Mouse (Mus musculus) neural tube, embryonic 12.5 days (tissue): ENCODE data around the gene Mfsd4b2. TPM values are rescaled to one million over a fixed set of nuclear protein-coding genes. Genes with fewer than 3 reads are reported as not detected.
"Not testable (repeated sequence)": the region's sequence is repeated elsewhere in the genome, so short reads cannot be mapped to it uniquely, and the experiment has no call there.

Experiments used
- ATAC-seq: fragments of 200-750 bp; cut with Nextera tagmentation; 2 replicates; pipeline ENCODE4 v1.8.0; 2017; ENCODE audit warnings: low read depth, mild to moderate bottlenecking, moderate TSS enrichment, moderate library complexity; ENCODE audit not compliant: low FRiP score
- H3K27ac ChIP-seq: fragments of 300-500 bp; sonication (generic); 2 replicates; pipeline ENCODE4 v1.5.1; 2016
- H3K27me3 ChIP-seq: fragments of 300-500 bp; sonication (generic); replicated peaks from 2 replicates; pipeline ENCODE4 v1.6.1; 2016; ENCODE audit warnings: mild to moderate bottlenecking
- H3K36me3 ChIP-seq: fragments of 300-500 bp; sonication (generic); 2 replicates; pipeline ENCODE4 v1.6.1; 2016; ENCODE audit warnings: mild to moderate bottlenecking
- H3K4me1 ChIP-seq: fragments of 300-500 bp; sonication (generic); 2 replicates; pipeline ENCODE4 v1.6.1; 2016
- H3K4me2 ChIP-seq: fragments of 300-500 bp; sonication (generic); replicated peaks from 2 replicates; pipeline ENCODE4 v1.6.1; 2016; ENCODE audit warnings: mild to moderate bottlenecking
- H3K4me3 ChIP-seq: fragments of 300-500 bp; sonication (generic); 2 replicates; pipeline ENCODE4 v1.5.1; 2016
- H3K9ac ChIP-seq: fragments of 300-500 bp; sonication (generic); 2 replicates; pipeline ENCODE4 v1.6.1; 2016; ENCODE audit warnings: mild to moderate bottlenecking
- H3K9me3 ChIP-seq: fragments of 300-500 bp; sonication (generic); 2 replicates; pipeline ENCODE4 v1.6.1; 2016; ENCODE audit warnings: mild to moderate bottlenecking
- WGBS: fragments of 180-500 bp; shearing (Covaris S2); methylation state at CpG from one replicate; pipeline ENCODE4 v1.1.7; 2016; 5-methylcytosine and 5-hydroxymethylcytosine counted together
- polyA plus RNA-seq: library from polyadenylated mRNA; unstranded; fragments of >200 nt; fragmentation: Nextera tagmentation; extraction: Ambion mirVana; gene quantifications from 2 replicates; pipeline ENCODE4 v1.2.1, GENCODE M21; 2016

Gene Mfsd4b2
- polyA plus RNA-seq, 1 experiment from 2014 or later, result not detected

GRCm38 (mm10) chr10:39936553-39936952, 9.8 kb upstream of the Mfsd4b2 start:
- no peak overlapping the region for H3K4me2 ChIP-seq
- H3K9me3 ChIP-seq, result no peaks in the 10 kb centered on the region
- WGBS, result 85% methylated on average over 7 of the region's 7 CpGs
- H3K27me3 ChIP-seq, result no peaks in the 10 kb centered on the region
- H3K4me1 ChIP-seq, result no peaks in the 10 kb centered on the region
- H3K9ac ChIP-seq, result no peak overlapping the region
- ATAC-seq, result no peak
- H3K27ac ChIP-seq, result no peak overlapping the region
- no peaks in the 10 kb centered on the region for H3K36me3 ChIP-seq
- H3K4me3 ChIP-seq, result no peak overlapping the region

- H3K4me3 ChIP-seq, H3K4me2 ChIP-seq, H3K36me3 ChIP-seq, H3K27ac ChIP-seq, H3K9me3 ChIP-seq, H3K9ac ChIP-seq, ATAC-seq, H3K4me1 ChIP-seq: not testable (repeated sequence)
- peaks cover 19% of the 10 kb centered on the region for H3K27me3 ChIP-seq
- WGBS, result 76% methylated on average over 8 of the region's 8 CpGs
Observed at GRCm38 (mm10) chr10:39924556-39924955, 2.2 kb downstream of the Mfsd4b2 start.

GRCm38 (mm10) chr10:39912616-39913015, 14.1 kb downstream of the Mfsd4b2 start:
- no peaks in the 10 kb centered on the region for H3K9me3 ChIP-seq
- ATAC-seq, result no peak

GRCm38 (mm10) chr10:39908768-39909441, 17.8 kb downstream of the Mfsd4b2 start:
- Histone ChIP-seq H3K9me3 (no peaks in the 10 kb centered on the region), H3K4me2 (no peak overlapping the region), H3K27me3 (0 out of 2 replicates have a peak, but pooled peaks cover 3% of the 10 kb centered on the region), H3K36me3 (no peaks in the 10 kb centered on the region), H3K4me3 (no peak overlapping the region), H3K4me1 (no peaks in the 10 kb centered on the region), H3K9ac (no peak overlapping the region), H3K27ac (no peak overlapping the region)
- 64% methylated on average over 13 of the region's 13 CpGs for WGBS
- ATAC-seq, result no peak

More at GRCm38 (mm10) chr10:39912616-39913015, 14.1 kb downstream of the Mfsd4b2 start:
- no peak overlapping the region for H3K4me3 ChIP-seq
- no peaks in the 10 kb centered on the region for H3K27me3 ChIP-seq
- no peak overlapping the region for H3K9ac ChIP-seq
- no peaks in the 10 kb centered on the region for H3K36me3 ChIP-seq
- H3K4me1 ChIP-seq, result no peaks in the 10 kb centered on the region
- no peak overlapping the region for H3K27ac ChIP-seq
- no peak overlapping the region for H3K4me2 ChIP-seq

GRCm38 (mm10) chr10:39906799-39907658, 19.7 kb downstream of the Mfsd4b2 start:
- Histone ChIP-seq H3K4me2 (no peak overlapping the region), H3K27ac (no peak overlapping the region)
- 78% methylated on average over 10 of the region's 10 CpGs for WGBS

GRCm38 (mm10) chr10:39904191-39904590, 22.5 kb downstream of the Mfsd4b2 start:
- Histone ChIP-seq H3K27me3 (0 out of 2 replicates have a peak, but pooled peaks cover 3% of the 10 kb centered on the region), H3K4me2 (no peak overlapping the region), H3K27ac (no peak overlapping the region), H3K4me3 (no peak overlapping the region), H3K4me1 (peaks cover 5% of the 10 kb centered on the region; the same call in 1 of the 2 replicates), H3K36me3 (no peaks in the 10 kb centered on the region), H3K9ac (no peak overlapping the region), H3K9me3 (no peaks in the 10 kb centered on the region)
- ATAC-seq, result no peak
- 76% methylated on average over 3 of the region's 3 CpGs for WGBS

More at GRCm38 (mm10) chr10:39906799-39907658, 19.7 kb downstream of the Mfsd4b2 start:
- H3K9me3 ChIP-seq, result no peaks in the 10 kb centered on the region
- no peak for ATAC-seq
- H3K9ac ChIP-seq, result no peak overlapping the region
- H3K4me3 ChIP-seq, result no peak overlapping the region
- no peaks in the 10 kb centered on the region for H3K36me3 ChIP-seq
- H3K4me1 ChIP-seq, result no peaks in the 10 kb centered on the region
- 0 out of 2 replicates have a peak, but pooled peaks cover 3% of the 10 kb centered on the region for H3K27me3 ChIP-seq

GRCm38 (mm10) chr10:39898874-39899371, 27.8 kb downstream of the Mfsd4b2 start, which contains the start of gene Mfsd4b4:
Gene Mfsd4b4 (minus strand): TSS chr10:39899238.
- peak; percentile 98 for ATAC-seq
- Histone ChIP-seq H3K4me2 (peak within 1 kb of the TSS; percentile 75), H3K9ac (peak within 1 kb of the TSS; percentile 85), H3K4me1 (peaks cover 12% of the 10 kb centered on the region; the same call in 1 of the 2 replicates), H3K9me3 (no peaks in the 10 kb centered on the region), H3K36me3 (no peaks in the 10 kb centered on the region), H3K4me3 (peak within 1 kb of the TSS; percentile 78), H3K27ac (peak within 1 kb of the TSS; percentile 62; the same call in 1 of the 2 replicates), H3K27me3 (no peaks in the 10 kb centered on the region)
- WGBS, result under 1% methylated on average over 41 of the region's 41 CpGs

- Histone ChIP-seq H3K9me3 (no peaks in the 10 kb centered on the region), H3K4me2 (no peak overlapping the region), H3K27ac (no peak overlapping the region), H3K9ac (no peak overlapping the region), H3K4me1 (peaks cover 12% of the 10 kb centered on the region; the same call in 1 of the 2 replicates), H3K27me3 (no peaks in the 10 kb centered on the region), H3K36me3 (no peaks in the 10 kb centered on the region; the same call in 1 of the 2 replicates), H3K4me3 (no peak overlapping the region)
- no peak for ATAC-seq
- 82% methylated on average over 5 of the region's 5 CpGs for WGBS
Observed at GRCm38 (mm10) chr10:39896503-39896902, 30.2 kb downstream of the Mfsd4b2 start.

GRCm38 (mm10) chr10:39893702-39894697, 32.7 kb downstream of the Mfsd4b2 start:
- H3K9me3 ChIP-seq, result no peaks in the 10 kb centered on the region
- no peak overlapping the region for H3K4me2 ChIP-seq
- no peak overlapping the region for H3K9ac ChIP-seq
- no peak for ATAC-seq
- no peaks in the 10 kb centered on the region; the same call in 1 of the 2 replicates for H3K36me3 ChIP-seq
- 73% methylated on average over 11 of the region's 11 CpGs for WGBS
- H3K27me3 ChIP-seq, result no peaks in the 10 kb centered on the region
- no peak overlapping the region for H3K27ac ChIP-seq
- peaks cover 6% of the 10 kb centered on the region; the same call in 1 of the 2 replicates for H3K4me1 ChIP-seq
- no peak overlapping the region for H3K4me3 ChIP-seq

- no peak for ATAC-seq
- H3K27me3 ChIP-seq, result no peaks in the 10 kb centered on the region
- H3K9me3 ChIP-seq, result no peaks in the 10 kb centered on the region
- 81% methylated on average over 3 of the region's 3 CpGs for WGBS
- H3K36me3 ChIP-seq, result no peaks in the 10 kb centered on the region; the same call in 1 of the 2 replicates
- no peak overlapping the region for H3K27ac ChIP-seq
- no peak overlapping the region for H3K9ac ChIP-seq
- H3K4me1 ChIP-seq, result no peaks in the 10 kb centered on the region
- no peak overlapping the region for H3K4me3 ChIP-seq
- H3K4me2 ChIP-seq, result no peak overlapping the region
Observed at GRCm38 (mm10) chr10:39888621-39889020, 38.1 kb downstream of the Mfsd4b2 start.
